Mouse (Mus musculus): ENCODE measurements around the gene Cltc.

Gene Cltc

DNA sequence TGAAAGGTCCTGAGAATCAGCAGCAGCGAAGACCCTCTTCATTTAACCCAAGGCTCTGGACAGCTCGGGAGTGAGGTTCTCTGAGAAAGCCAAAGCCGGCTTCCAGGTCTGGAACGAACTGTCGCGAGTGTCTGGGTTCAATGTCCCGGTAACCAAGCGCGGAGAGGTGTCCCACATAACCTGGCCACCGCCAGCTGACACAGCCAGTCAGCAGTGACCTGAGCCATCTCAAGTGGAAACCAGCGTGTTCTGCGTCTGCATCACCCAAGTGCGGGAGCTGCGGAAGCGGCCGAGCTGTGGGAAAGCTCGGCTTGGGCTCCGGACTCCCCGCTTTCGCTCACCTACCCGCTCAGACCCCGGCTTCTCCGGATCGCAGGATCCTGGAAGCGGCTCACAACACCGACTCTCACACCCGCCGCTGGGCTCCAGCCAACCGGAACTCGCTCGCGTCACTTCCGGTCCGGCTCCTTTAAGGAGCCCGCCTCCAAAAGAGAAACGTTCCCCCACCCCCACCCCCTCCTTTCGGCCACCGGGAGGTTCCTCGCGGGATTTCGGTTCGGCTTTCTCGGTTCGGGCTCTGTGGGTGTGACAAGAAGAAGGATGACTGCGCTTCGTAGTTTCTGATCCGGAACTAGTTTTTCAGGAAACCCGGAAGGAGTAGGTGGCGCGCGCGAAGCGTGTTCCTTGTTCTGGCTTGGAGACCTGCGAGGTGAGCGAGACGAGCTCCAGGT lies 73.8 kb downstream of the Cltc start, which contains the start of the genes Vmp1 and Ptrh2:
Gene Vmp1 (minus strand): TSS at position 442 of the 731 bp plus-strand sequence.
Gene Ptrh2 (plus strand): TSS at position 591 of the 731 bp plus-strand sequence.
- peak; percentile 94 for DNase-seq (ENCODE audit: low read depth)

GRCm38 (mm10) chr11:86682861-86683260 lies 74.5 kb downstream of the Cltc start:
- no peak for DNase-seq (ENCODE audit: low read depth)

DNA sequence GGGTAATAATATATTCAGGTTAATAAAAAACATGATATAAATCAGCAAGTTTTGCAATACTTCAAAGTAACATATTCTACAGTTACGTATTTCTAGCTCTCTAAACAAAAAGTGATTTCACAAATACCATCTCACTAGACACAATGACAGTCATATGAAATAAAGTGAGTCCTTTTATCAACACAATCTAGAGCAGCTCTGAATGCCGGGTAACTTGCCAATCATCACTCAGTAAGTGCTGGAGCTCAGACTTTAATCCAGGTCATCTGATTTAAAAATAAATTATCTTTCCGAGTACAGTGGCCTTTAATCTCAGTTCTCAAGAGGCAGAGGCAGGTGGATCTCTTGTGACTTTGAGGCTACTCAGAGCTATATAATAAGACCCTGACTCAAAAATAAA lies 75.9 kb downstream of the Cltc start:
- no peak for DNase-seq (ENCODE audit: low read depth)

DNA sequence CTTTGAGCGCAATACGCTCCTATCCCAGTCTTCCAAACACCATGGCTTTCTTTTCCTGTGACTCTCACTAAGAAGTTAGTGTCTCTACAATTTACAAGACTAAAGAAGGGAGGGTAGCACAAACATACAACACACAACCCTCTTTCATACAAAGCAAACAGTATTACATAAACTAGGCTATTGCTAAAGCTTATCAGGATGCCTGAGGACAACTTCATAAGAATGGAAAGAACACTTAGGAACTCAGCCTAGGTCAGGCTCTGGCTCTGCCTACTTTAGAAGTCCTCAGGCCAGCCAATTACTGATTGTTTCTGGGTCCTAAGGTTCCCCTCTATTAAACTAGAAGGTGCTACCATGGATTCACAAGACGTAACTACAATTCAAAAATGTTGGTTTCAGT lies 76.6 kb downstream of the Cltc start:
- DNase-seq (ENCODE audit: low read depth) = no peak

DNA sequence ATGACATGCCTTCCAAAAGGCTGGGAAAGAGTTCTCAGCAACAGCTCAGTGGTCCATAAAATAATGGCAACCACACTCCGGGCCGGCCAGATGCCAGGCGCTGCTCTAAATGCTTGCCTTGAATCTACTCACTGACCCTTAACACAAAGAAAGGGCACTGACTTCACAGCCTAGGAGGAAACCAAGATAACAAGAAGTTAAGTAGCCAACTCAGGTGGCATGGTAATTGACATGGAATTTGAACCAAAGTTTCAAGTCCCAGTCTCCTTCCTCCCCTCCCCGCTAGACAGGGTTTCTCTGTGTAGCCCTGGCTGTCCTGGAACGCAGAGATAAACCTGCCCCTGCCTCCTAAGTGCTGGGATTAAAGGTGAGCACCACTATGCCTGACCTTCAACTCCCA lies 78.4 kb downstream of the Cltc start:
- no peak for DNase-seq (ENCODE audit: low read depth)

DNA sequence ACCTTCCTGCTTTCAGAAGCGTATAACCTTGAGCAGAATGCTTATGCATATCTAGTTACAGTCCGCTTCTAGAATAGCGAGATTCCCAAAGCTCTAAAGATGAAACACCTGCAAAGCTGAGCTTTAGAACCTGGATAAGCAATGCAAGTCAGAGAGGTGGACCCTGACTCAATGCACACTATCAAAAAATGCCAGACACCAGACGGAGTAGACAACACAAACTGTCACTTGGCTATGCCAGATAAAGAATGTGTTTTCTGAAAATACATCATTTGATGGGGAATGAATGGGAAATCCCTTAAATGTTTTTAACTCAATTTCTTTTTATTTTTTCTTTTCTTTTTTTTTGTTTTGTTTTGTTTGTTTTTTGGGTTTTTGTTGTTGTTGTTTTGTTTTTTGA lies 81.8 kb downstream of the Cltc start:
- DNase-seq (ENCODE audit: low read depth) = no peak

DNA sequence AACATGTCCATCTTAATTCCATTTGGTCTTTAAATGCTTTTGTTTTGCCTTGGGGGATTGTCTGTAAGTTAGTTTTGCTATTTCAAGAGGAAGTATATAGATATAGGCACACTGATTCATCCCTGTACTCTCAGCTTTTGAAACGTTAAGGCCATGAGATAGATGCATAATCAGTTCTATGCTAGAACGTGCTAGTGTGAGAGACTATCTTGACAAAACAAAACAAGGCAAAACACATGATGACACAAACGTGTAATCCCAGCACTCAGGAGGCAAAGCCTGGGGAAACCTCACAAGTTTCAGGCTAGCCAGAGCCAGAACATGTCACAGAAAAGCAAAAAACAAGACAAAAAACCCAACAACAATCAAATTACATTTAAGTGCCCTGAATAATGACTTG lies 84.6 kb downstream of the Cltc start:
- no peak for DNase-seq (ENCODE audit: low read depth)

GRCm38 (mm10) chr11:86671041-86671675 lies 86.2 kb downstream of the Cltc start:
- DNase-seq (ENCODE audit: low read depth) = no peak

- DNase-seq (ENCODE audit: low read depth) = no peak
These were observed 89.2 kb downstream of the Cltc start for GRCm38 (mm10) chr11:86668169-86668568.

DNA sequence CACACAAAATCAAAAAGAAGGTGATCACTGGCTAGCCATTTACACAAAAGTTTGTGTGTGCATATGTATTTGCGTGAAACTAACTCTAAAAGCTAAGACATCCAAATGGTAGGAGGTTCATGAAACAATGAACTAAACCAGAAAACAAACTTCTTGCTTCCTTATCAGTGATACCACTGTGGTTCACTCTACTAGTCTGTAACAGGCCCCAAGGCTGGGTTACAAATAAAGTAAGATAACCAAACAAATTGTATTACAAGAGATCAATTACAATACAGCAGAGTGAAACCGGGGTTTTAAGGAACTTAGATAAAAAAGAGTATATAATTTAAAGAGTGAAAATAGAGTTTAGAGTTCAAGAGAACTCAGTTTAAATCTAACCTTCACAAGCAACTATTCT lies 89.8 kb downstream of the Cltc start:
- DNase-seq (ENCODE audit: low read depth) = no peak

DNA sequence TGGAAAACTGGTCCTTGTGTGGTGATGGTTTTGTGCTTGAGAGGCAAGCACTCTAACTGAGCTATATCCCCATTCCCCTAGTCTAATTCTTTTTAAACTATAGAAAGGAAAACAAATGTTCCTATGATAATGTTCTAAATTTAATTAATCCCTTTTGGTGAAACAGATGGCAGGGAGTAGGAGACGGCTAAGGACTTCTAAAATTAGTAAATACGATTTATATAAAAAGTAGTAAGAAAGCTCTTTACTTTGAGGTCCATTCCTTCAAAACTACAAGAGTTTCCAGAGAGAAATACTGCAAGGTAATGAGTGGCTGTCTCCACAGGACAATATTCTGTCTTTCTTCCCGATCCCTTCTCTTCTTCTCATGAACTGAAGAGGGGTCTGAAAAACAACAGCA lies 93.0 kb downstream of the Cltc start:
- no peak for DNase-seq (ENCODE audit: low read depth)

GRCm38 (mm10) chr11:86663977-86664376 lies 93.4 kb downstream of the Cltc start:
- DNase-seq (ENCODE audit: low read depth) = no peak

GRCm38 (mm10) chr11:86662986-86663895 lies 94.1 kb downstream of the Cltc start:
- DNase-seq (ENCODE audit: low read depth) = no peak

DNA sequence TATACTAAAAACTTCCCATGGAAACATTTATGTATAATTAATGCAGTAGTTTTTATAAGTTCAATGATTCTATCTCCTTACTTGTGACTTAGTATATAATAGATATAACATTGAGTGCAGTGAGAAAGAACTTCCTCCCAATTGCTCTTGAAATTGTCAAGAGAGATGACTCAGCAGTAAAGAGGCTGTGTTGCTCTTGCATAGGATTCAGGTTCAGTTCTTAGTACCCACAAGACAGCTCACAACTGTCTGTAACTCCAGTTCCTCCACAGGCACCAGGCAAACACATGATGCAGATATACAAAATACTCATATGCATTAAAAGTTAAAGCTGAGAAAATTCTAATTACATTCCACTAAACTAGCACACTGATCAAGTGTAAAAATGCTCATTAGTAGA lies 99.5 kb downstream of the Cltc start:
- DNase-seq (ENCODE audit: low read depth) = peak; percentile 30

- no peak for DNase-seq (ENCODE audit: low read depth)
These were observed 100.4 kb downstream of the Cltc start for GRCm38 (mm10) chr11:86656849-86657567.

- DNase-seq (ENCODE audit: low read depth) = peak; percentile 72
These were observed 101.7 kb downstream of the Cltc start for GRCm38 (mm10) chr11:86655671-86656070.

GRCm38 (mm10) chr11:86654096-86654495 lies 103.3 kb downstream of the Cltc start:
- DNase-seq (ENCODE audit: low read depth) = peak; percentile 84

- DNase-seq (ENCODE audit: low read depth) = peak; percentile 82
These were observed 103.9 kb downstream of the Cltc start for GRCm38 (mm10) chr11:86653446-86653845.

DNA sequence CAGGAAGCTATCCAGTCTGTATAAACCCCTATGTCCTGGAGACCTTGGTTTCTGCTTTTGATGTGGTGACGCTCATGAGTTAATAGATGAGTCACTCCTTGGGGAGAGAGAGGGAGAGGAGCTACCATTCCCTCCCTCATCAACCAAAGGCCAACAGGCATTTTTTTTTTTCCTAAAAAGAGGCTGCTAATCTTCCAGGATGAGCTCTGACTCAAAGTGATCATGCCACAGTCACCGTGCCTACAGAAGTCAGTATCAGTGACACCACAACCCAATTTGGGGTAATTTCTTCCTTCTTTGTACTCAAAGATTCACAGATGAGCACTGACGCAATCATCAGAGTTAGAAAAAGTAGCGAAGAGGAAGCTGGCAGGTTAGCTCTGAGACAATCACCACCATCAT lies 104.8 kb downstream of the Cltc start:
- peak; percentile 42 for DNase-seq (ENCODE audit: low read depth)

GRCm38 (mm10) chr11:86650676-86651075 lies 106.7 kb downstream of the Cltc start:
- DNase-seq (ENCODE audit: low read depth) = peak; percentile 69

DNA sequence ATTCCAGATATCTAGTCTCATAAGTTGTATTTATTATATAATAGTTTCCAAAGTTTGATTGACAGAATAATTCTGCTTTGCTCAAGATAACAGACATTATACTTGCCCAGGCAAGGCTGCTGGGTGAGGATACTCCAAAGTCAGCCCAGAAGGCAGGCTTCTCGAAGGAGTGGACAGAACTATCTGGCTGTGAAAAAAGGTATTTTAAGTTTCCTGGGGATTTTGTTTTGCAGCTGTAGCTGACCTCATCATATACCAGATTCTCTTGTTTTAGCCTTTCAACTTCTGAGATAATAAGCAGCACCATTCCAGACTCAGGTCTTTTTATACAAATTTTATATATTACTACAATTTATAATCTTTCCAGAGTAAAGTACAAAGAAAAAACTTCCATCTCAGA lies 107.8 kb downstream of the Cltc start:
- no peak for DNase-seq (ENCODE audit: low read depth)

Measured in NIH3T3 (cell line).